Mouse (Mus musculus) urinary bladder, postnatal 10 days (tissue): ENCODE data around the gene Zfp664.

ENCODE experiments used
- DNase-seq: peaks from one replicate; pipeline ENCODE4 v3.0.0; 2022; ENCODE audit warnings: low spot score

The Zfp664 gene

DNA sequence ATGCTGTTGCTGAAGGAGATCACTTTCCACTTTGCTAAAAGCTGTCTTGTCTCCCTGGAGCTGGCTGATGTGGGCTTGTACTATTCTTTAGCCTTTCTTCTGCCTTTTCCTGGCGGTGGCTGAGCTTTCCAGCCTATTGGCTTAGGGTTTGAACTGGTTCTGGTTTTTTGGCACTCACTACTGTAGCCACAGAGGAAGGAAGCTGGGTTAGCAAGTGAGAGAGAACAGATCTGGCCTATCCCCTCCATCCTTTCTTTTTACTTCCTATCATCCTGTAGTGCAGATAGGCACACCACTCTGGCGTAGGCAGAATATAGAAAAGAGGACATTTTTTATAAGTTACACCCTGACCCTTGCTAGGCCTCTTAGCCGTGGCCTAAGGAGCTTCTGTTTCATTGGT is 10.6 kb downstream of the Zfp664 start:
- DNase-seq = no peak

DNA sequence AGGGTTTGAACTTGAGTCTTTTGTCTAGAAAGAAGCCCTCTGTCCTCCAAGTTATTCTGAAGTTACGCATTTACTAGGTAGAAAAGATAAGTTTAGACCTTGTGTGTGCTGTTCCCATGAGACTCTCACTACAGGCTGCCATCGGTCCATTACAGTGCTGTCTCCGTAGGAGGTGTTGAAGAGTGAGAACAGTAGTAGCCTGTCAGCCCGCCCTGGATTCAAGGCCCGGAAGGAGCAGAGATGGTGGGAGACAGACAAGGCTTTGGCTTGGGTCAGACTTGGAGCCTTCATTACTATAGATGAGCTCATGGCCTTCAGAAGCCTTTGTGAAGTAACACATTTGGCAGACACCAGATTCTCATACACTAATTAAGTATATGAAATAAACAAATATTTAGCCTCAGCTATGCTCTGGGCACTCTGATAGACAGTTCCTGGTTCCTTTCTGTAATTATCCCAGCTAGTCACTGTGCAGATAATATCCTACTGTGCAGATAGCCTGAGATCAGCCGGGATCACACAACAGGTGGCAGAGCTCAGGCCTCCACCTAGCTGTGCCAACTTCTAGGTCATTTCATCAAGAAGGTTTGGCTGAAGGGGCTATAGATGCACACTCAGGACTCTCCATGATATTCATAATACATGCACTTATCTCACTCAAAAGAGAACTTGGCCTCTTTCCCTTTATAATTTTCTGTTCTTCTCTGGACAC is 11.6 kb downstream of the Zfp664 start:
- DNase-seq = no peak

- no peak for DNase-seq
Observed at GRCm38 (mm10) chr5:124879251-124879650, 16.8 kb downstream of the Zfp664 start.

DNA sequence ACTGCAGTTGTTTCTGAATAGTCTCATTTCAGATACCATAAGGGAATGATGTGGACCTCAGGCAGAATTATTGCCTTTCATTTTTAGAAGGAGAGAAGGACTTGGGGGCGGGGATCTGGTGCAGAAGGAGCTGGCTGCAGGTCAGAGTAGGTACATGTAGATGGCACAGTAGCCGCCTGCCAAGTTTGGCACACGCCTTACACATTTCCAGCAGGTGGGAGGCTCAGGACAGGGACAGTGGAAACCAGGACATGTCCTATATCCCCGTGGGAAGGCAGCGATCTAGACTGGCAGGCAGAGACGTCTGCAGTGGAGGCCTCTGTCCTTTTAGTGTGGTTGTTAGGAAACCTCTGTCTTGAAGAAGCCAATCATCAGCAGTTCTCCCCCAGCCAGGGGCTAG is 17.3 kb downstream of the Zfp664 start:
- no peak for DNase-seq

DNA sequence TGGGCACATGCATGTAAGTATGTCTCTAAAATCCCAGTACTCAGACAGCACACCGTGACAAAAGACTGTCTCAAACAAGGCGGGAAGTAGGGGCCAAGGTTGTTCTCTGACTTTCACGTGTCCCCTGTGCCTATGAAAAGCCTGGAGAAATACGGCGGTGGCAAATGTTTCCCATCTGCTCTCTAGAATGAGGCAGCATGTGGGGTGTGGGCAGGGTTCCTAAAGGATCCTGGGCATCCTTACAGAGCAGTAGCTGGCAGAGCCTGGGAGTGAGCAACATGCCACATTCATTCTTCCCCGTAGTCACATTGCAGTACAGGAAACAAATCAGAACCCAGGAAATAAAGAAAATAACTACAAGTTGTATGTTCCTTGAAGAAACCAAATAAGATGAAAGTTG is 21.4 kb downstream of the Zfp664 start:
- no peak for DNase-seq

GRCm38 (mm10) chr5:124888661-124889060 is 26.2 kb downstream of the Zfp664 start:
- DNase-seq = no peak

DNA sequence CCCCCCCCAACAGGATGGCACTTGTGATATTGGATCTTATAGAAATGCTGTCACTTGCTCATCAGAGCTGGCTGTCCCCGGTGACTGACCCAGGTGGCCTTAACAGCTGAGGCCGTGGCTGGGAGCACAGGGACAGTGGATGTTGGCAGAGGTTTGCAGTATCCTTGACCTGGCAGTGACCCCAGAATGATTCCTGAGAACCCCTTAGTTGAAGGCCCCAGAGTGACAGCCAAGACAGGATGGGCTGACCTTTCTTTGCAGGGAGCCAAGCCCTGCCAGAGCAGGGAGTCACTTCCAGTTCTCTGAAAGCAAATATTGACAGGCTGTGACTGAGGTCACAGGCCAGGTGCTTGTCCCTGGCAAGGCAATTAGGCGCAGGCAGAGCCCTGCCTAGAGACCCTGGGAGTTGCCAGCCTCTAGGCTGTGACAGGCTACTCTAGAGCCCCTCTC is 29.5 kb downstream of the Zfp664 start:
- DNase-seq = no peak

- no peak for DNase-seq
Observed at GRCm38 (mm10) chr5:124896135-124896534, 33.6 kb downstream of the Zfp664 start.

- peak; percentile 65 for DNase-seq
Observed at GRCm38 (mm10) chr5:124899945-124900631, 37.6 kb downstream of the Zfp664 start.

DNA sequence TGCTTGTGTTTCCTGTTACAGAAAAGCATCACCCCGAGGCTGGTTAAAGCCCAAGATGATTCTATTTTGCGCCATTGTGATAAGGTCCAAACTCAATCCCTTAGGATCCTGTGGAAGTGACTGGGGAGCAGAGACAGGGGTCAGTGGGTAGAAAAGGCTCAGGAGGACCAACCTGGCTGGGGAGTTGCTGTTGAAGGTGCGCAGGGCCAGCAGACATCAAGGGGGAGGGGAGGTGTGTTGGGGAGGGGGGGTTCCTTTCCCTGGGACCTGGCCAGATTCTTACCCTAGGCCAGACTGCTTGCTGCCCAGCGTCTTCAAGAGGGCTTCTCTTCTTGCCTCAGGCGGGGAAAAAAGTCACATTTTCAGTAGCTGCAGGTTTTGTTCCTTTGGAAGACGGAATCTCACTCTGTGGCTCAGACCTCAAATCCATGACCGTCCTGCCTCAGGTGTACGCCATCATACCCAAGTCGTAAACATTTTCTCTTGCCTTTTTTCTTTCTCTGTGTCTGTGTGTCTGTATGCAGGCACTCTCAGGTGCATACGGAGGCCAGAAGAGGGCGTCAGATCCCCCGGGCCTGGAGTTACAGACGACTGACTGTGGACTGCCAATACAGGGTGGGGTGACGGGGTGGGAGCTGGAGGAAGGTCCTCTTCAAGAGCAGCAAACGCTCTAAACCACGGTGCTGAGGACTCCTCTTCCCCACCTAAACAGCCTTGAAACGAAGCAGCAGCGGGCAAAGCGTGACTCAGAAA is 38.4 kb downstream of the Zfp664 start:
- no peak for DNase-seq

GRCm38 (mm10) chr5:124901675-124902074 is 39.2 kb downstream of the Zfp664 start:
- DNase-seq = no peak

DNA sequence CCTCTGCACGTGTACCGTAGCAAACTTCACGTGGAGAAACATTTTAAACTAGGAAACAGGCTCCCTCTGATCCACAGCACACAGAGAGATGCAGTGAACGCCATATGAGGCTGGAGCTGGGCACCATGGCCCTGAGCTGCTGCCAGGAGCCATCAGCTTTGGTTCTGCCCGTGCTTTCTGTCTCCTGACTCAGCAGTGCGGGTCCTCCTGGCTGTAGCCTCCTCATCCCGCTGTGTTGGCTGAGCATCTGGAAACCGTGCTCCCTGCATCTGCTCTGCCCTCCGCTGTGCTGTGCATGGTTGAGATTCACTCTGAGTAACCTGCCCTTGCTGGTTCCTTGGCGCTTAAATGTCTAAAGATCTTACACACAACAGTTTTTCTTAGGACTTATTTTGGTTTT is 39.7 kb downstream of the Zfp664 start:
- no peak for DNase-seq

- DNase-seq = no peak
Observed at GRCm38 (mm10) chr5:124903852-124904251, 41.4 kb downstream of the Zfp664 start.

DNA sequence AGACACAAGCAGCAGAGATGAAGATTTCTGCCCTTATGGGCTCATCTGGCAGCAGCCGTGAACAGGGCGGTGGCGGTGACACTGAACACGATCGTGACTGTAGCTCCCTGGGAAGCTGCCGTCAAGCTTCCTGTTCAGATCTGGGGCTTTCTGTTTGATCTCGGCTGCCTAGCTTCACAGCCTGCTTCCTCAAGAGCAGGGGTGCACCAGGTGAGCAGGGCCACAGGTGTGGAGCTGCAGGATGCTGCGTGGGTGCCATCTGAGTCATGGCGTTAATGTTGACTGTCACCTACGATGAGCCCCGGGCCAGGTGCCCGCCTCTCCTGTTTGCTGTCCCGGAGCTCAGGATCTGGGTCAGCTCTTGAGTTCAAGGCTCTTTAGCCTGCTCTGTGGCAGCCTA is 44.4 kb downstream of the Zfp664 start:
- no peak for DNase-seq

DNA sequence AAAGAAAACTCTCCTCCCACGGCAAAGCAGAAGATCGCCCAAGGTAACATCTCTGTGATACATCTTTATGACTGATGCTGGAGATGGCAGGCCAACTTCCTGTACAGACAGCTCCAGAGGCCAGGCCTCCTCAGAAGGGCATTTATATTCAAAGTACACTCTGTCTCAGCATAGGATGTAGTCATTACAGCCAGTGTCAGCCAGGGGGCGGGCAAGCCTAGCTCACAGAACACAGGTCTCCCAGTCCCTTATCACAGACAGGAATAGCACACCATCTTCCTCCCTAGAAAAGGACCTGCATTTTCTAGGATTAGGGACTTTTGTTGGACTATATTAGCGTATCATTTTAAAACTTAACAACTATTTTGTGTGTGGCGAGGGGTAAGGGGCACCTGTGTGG is 46.4 kb downstream of the Zfp664 start:
- DNase-seq = peak; percentile 41

GRCm38 (mm10) chr5:124912276-124912675 is 49.8 kb downstream of the Zfp664 start:
- no peak for DNase-seq

GRCm38 (mm10) chr5:124912946-124913933 is 50.7 kb downstream of the Zfp664 start:
- DNase-seq = no peak

- DNase-seq = no peak
Observed at GRCm38 (mm10) chr5:124919798-124920197, 57.3 kb downstream of the Zfp664 start.

DNA sequence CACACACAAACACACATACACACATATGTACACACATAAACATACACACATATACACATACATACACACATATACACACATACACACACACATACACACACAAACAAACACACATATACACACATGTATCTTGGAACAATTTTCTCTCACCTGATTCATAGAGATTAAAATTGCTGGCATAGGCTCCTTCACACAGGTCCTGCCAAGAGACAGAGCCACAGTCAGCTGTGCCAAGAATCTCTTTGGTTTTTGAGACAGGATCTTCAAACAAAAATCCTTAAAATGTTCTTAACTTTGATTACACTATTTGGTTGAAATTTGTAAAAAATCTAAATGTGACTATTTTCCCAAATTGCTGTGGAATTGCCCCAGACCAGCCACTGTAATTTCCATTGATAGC is 58.9 kb downstream of the Zfp664 start:
- no peak for DNase-seq

GRCm38 (mm10) chr5:124922356-124923352 is 60.2 kb downstream of the Zfp664 start:
- DNase-seq = no peak
